Mouse (Mus musculus) CH12.LX (cell line): ENCODE results near the gene Commd1.

Experiments
- CHD2 ChIP-seq: IDR thresholded peaks from 2 replicates; pipeline ENCODE4 v1.6.1; 2011; ENCODE audit warnings: low read length, improper control_type of control experiment
- CTCF ChIP-seq, 2 experiments: IDR thresholded peaks in 1 of 2; conservative IDR thresholded peaks in 1 of 2; 2 replicates each; pipeline ENCODE4 v1.5.1; 2011 to 2012; ENCODE audit warnings: low read depth in 2 of 2, low read length in 2 of 2, improper control_type of control experiment in 1 of 2, inconsistent platforms in 1 of 2, mild to moderate bottlenecking in 1 of 2, moderate library complexity in 1 of 2
- EP300 ChIP-seq: IDR thresholded peaks from 2 replicates; pipeline ENCODE4 v1.6.1; 2011; ENCODE audit warnings: low read length, improper control_type of control experiment
- MAFK ChIP-seq: IDR thresholded peaks from 2 replicates; pipeline ENCODE4 v1.6.1; 2011; ENCODE audit warnings: low read length, improper control_type of control experiment; ENCODE audit not compliant: insufficient replicate concordance
- MAX ChIP-seq: IDR thresholded peaks from 2 replicates; pipeline ENCODE4 v1.6.1; 2011; ENCODE audit warnings: low read length, improper control_type of control experiment
- RCOR1 ChIP-seq: conservative IDR thresholded peaks from 2 replicates; pipeline ENCODE4 v1.6.1; 2012; ENCODE audit warnings: low read depth, mild to moderate bottlenecking, inconsistent platforms, low read length, improper control_type of control experiment
- ZMIZ1 ChIP-seq: IDR thresholded peaks from 2 replicates; pipeline ENCODE4 v1.6.1; 2012; ENCODE audit warnings: low read depth, mild to moderate bottlenecking, inconsistent platforms, low read length, improper control_type of control experiment

- TF ChIP-seq RCOR1 (no peak), ZMIZ1 (no peak), CTCF (conservative IDR thresholded peaks at IDR 0.05 in 1 of 2, IDR thresholded peaks at IDR 0.05 in 1 of 2; ENCODE audit: low read depth in 2 of 2, low read length in 2 of 2) (no peak), EP300 (no peak), MAX (no peak), MAFK (no peak), CHD2 (peak; percentile 97)
These were observed 9.2 kb downstream of the Commd1 start for GRCm38 (mm10) chr11:22972746-22973526.
